Mouse (Mus musculus): ENCODE measurements at regions not wholly inside any gene's neighbourhood (a gene's known extent, or its start where the extent isn't known, plus 50 kb on each side); places are given as distances from the start of the nearest gene placed in this dataset.
A peak's percentile ranks its signal among the peaks of the same experiment; 100 is the strongest.

DNA sequence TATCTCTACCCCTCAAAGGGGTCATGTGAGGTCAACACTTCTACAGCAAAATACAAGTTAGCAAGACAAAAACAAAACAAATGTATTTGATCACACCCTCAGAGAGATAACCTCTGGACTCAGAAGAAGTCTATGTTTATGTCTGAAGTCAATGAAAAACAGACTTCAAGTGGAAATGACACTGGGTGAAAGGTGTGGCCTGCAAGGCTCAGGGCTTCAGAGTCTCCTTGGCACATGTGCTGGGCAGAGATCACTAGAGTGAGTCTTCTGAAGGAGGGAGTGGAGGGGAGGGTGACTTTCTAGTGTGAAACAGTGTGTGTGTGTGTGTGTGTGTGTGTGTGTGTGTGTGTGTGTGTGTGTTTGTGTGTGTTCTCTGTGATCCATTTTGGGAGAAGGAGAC is 68.2 kb downstream of the Il12a start:
- ATAC-seq (replicated peaks; ENCODE audit: poor library complexity): peak; percentile 47

DNA sequence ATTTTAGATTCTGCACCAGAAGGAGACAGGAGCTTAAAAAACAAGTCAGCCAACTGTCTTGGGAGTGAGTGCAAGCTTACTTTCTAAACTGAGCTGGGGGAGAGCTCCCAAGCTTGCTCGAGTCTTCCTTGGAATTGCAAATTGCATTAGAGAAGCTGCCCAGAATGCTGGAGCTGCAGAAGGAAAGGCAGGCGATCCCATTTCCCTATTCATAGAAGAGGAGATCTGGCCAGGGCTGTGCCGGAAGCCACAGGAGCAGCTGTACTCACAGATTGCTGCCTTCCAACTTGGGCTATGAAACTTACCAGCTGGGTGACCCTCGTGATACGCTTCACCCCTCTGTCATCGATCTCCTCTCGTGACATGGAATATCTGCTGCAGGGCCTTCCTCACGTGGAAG is 68.9 kb downstream of the Il12a start:
- peak; percentile 85 for ATAC-seq (replicated peaks; ENCODE audit: poor library complexity)

DNA sequence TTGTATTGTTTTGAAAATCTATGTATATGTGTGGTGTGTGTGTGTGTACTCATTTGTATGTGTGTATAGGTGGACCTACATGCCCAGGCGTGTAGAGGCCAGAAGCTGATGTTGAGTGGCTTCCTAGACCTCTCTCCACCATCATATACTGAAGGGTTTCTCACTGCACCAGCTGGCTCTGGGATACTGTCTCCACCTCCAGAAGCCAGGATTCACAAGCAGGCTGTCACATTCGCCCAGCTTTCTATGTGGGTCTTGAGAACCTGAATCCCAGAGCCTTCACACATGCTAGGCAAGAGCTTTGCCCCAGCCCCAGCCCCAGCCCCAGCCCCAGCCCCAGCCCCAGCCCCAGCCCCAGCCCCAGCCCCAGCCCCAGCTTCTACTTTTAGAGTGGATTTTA is 70.4 kb downstream of the Il12a start:
- no peak for ATAC-seq (replicated peaks; ENCODE audit: poor library complexity)

DNA sequence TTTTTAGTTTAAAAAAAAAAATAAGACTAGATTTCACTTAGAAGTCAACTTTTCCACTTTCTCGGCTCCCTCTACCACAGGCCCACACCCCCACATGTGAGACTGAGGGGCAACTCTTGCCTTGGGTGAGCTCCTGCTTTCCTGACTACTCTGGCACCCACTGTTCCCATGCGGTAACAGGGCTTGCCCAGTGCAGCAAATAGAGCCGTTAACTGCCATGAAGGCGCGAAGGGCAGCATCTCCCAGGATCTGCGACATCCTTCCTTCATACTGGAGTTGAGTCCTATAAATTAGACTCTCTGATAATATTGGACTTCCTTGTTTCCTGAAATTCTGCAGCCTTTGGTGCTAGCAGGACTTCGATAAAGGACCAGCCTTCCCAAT is 70.8 kb downstream of the Il12a start:
- ATAC-seq (replicated peaks; ENCODE audit: poor library complexity): no peak

DNA sequence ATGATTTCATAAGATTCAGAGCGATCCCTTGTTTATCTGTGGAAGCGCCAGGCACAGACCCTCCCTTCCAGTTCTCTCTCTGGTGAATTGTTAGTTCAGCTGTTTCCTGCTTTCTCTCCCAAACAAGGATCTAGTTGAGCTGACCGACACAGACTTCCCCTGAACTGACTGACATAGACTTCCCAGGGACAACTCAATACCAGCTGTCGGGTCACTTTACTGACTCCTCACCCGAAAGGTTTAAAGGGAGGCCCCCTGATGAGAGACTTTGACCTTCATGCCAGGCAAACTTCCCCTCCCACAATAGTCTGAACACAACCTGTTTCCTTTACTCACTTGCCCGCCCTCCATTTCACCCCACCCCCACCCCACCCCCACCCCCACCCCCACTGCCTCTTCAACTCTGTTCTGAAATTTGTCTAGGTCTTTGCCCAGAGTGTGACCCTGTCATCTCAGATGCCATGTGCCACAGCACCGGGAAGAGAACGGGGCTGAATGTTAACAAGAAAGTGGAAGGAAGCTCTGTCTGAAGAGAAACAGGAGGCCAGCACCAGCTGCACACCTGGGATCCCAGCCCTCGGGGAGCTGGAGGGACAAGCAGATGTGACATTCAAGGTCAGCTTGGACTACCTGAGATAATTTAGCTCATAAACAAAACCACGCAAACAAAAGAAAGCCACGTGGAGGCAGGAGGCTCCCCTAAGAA is 71.3 kb downstream of the Il12a start:
- ATAC-seq (replicated peaks; ENCODE audit: poor library complexity): no peak

DNA sequence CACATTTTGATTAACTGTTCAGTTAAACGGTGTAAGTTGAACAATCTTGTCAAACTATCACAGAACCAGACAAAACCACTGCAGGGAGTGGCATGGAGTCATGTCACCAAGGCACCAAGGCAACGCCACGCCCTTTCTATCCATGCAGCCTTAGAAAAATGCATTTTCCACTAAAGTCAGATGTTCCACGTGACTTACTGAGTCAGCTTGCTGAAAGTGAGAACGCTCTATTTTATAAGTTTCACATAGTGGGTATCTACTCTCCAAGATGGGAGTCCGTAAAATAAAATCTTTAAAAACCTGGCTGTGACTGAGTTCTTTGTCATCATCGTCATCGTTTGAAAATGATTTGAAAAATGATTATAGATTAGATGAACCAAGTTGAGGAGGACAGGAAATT is 72.5 kb downstream of the Il12a start:
- no peak for ATAC-seq (replicated peaks; ENCODE audit: poor library complexity)

DNA sequence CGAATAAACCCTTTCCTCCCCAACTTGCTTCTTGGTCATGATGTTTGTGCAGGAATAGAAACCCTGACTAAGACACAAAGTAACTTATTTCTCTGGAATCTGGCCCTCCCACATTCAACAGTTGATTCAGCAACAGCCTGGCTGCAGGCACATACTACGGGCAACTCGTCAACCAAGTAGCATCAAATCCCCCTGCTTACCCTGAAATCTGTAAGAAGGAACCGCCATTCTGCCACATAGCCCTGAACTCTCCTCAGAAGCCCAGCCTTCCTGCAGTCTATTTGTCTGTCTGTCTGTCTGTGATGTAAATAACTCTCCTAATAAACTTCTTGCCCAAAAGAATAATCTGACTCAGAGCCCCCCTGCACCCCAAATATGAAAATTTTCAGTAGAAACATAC is 73.9 kb downstream of the Il12a start:
- no peak for ATAC-seq (replicated peaks; ENCODE audit: poor library complexity)

DNA sequence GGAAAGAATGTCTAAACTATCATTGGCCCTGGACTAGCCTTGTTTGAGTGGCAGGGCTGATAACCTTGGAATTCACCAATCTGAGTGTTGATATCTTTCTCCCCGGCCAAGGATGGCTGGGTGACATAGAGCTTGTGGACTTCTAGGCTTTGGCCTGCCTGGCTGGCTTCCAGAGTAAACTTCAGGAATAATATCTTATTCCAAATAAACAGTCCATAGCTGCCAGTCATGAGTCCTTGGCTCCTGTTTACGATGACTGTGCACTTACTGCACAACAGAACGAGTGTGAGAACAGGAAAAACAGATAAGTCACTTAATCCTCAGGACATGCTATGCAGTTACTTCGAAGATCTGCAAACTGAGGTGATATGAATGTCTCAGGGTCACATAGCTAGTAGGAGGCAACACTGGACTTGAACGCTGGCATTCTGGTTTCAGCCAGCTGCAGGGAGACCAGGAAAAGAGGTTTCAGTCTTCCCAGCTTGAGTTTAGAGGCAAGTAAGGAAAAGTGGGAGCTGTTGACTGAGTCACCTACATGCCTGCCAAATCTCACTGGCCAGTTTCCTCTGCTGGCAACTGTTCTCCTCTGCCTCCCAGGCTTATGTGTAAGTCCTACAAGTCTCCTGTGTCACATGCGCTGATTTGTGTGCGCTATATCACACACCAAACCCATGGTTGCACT is 74.6 kb downstream of the Il12a start:
- ATAC-seq (replicated peaks; ENCODE audit: poor library complexity): peak; percentile 46; the same call in 1 of the 2 replicates

DNA sequence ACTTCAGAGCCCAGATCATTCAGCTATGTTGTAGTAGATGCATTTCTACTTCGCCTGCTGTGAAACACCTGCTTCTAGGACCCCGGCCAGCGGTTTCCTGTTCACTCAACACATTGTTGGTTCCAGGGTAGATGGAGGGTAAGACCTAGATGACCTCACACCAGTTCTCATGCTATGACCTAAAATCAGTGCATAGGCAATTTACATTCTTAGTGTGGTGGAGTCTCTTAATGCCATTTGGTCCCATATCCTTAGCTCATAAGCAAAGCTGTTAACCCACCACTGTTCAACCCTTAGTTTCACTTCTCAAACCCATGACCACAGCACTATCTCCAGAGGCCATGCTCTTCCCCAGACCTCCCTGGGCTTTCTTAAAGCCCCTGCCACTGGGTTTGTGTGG is 81.1 kb downstream of the Il12a start:
- peak; percentile 95 for ATAC-seq (replicated peaks; ENCODE audit: poor library complexity)

DNA sequence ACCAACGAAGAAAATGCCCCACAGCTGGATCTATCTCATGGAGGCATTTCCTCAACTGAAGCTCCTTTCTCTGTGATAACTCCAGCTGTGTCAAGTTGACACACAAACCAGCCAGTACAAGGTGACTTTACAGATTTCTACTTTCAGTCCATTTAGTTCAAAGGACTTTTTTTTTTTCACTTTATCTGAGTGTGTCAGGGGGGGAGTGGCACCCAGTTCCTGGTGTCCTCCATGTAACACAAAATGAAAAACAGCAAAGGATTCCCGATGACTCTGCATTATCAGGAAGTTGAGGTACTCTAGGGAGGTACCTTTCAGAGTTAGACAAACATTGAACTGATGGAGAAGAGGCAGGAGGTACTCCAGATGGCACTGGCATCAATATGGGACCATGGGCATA is 87.4 kb downstream of the Il12a start:
- ATAC-seq (replicated peaks; ENCODE audit: poor library complexity): peak; percentile 55

DNA sequence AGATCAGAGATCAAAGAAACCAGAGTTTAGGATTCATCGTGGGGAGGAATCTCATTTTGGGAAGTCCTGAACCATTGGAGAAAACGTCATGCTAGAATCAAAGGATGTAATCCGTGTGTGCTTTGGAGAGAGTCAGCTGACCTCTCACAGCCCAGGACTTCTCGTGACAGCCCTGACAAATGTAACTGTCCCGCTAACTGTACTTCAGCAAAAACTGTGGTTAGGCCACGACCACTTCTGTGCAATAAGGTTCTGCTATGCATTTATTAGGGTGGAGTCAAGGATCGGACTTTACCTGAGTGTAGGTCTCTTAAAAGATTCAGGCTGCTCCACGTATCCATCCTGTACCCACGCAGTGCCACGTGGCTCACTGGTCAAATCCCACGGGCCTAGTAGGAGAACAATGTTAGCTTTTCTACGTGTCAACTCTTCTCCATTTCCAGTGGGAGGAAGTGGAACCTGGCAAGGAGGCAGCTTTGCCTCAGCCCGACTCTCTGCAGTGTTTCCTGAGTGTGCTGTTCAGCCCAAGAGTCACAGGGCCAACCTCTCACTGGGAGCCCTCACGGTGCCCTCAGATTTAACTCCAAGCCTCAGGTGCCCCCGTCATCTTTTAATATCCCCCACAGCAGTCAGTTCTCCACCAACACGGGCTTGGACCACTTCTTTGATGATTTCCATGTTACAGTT is 88.1 kb downstream of the Il12a start:
- ATAC-seq (replicated peaks; ENCODE audit: poor library complexity): peak; percentile 80

DNA sequence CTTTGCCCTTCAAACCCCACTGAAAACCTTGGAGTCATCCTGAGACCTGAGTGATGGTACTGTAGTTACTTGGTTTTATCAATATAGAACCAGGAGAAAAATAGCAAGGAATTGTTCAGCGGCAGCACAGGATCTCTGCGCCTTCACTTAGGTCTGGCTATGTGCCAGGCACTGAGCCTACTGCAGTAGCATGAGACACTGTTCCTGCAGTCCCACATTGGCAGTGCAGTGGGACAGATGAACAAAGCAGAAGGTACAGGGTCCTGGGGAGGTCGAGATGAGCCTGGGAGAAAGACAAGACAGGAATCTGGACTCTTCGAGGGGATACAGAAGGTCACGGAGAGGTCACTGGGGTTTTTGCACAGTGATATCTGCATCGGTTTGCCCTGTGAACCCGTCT is 88.5 kb upstream of the 1110032F04Rik start:
- no peak for ATAC-seq (replicated peaks; ENCODE audit: poor library complexity)

DNA sequence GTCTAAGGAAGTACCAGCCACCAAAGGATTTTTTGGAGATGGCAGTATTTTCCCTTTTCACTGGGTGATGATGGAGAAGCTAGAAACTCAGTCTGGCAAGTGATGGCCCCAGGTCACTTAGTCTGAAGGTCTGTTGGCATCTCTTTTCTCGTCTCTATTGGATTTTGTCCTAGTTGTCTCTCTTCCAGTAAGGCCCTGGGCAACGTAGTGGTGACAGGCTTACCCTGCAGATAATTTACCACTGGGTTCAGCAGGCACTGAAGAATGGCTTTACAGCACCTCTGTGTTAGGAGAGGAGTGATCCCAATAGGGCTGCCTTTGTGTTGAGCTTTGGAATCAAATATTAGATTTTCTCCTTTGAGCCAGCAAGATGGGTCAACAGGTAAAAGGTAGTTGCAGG is 87.9 kb upstream of the 1110032F04Rik start:
- no peak for ATAC-seq (replicated peaks; ENCODE audit: poor library complexity)

DNA sequence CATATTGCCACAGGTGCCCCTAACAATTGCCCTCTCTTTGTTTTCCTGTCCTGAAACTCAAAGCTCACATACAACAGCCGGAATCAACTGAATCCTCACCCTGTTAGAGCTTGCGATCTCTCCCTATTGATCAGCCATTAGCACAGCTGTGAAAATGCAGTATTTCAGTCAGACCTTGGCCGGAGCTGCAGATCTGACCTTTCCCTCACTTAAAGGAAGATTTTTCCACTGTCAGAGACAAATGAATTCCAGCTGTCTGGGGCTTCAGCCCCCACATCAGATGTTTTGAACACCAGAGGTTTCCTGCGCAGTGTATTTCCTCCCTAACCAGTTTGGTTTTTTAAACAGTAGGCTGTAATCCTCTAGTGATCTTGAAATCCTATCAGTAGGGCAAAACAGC is 87.0 kb upstream of the 1110032F04Rik start:
- ATAC-seq (replicated peaks; ENCODE audit: poor library complexity): no peak

DNA sequence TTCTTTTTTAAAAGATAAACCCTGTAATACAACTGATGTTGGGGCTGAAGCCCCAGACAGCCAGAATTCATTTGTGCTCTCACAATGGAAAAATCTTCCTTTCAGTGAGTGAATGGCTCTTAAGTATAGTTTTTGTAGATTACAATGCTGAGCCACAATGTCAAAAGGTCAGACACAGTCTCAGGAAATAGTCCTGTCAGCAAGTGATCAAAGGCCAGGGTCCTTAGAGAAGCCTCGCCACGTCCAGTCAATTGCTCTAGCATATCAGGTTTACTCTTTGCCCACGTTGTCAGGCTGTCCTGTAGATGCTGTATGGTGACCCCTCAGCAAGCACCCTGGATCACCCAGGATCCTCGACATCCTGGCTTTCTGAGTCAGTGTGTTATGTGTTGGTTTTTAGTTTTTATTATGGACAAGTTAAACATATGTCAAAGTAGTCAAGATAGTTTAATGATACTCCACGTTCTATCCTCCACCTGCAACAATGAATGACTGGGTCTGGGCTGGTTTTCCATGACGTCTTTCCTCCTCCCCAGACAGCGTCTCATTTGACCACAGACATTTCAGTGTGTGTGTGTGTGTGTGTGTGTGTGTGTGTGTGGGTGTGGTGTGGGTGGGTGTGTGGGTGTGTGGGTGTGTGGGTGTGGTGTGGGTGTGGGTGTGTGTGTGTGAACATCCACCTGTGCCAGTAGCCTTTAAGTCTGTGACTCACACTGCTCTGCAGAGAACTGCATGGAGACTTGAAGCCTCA is 85.5 kb upstream of the 1110032F04Rik start:
- ATAC-seq (replicated peaks; ENCODE audit: poor library complexity): no peak

DNA sequence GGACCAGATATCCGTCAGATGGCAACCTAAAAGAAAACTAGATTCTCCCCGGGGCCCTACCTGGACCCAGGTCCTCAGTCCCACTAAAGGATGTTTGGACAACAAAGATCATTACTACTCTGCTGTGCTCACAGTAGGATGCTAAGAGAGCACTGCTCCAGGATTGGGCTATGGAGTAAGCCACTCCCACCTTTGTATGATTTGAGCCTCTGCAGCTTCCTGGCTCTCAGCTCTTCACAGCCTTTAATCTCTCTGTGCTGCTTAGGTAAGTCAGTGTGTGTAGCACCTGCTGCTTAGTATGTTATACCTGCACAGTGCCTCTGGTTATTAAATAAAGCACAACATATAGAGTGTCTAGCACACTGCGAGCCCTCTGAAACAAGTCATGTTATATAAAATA is 82.6 kb upstream of the 1110032F04Rik start:
- ATAC-seq (replicated peaks; ENCODE audit: poor library complexity): no peak

DNA sequence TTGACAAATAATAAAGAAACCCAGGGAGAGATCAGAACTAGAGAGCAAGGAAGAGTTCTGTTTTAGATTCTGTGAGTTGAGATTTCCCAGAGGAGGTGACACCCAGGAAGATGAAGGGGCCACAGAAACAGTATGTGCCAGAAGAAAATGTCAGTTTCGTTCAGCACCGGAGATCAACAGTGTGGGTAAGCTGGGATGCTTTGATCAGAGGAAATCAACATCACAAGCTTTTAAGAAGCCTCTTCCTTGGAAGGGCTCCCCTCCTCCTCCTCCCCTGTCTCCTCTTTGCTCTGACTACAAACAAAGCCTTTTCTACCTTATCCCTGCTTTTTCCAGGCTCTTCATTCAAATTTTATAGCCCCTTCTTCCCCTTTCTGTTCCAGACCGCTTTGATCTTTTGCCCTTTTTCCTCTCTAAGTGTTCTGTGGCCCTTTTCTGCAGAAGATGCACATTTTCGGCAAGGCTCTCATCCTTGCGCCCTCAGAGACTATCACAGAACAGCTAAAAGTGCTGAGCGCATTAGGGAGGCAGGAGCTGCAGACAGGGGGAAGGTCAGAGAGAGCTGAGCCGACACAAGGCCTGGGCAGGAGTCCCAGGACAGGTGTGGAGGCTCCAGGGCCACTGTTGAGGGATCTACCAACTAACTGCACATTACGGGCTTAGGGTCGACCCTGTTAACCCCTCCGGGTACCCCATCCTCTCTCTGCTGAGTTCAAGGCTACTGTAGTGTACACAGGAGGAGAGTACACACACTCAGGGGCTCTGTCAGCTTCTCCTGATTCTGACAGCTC is 81.8 kb upstream of the 1110032F04Rik start:
- ATAC-seq (replicated peaks; ENCODE audit: poor library complexity): no peak

DNA sequence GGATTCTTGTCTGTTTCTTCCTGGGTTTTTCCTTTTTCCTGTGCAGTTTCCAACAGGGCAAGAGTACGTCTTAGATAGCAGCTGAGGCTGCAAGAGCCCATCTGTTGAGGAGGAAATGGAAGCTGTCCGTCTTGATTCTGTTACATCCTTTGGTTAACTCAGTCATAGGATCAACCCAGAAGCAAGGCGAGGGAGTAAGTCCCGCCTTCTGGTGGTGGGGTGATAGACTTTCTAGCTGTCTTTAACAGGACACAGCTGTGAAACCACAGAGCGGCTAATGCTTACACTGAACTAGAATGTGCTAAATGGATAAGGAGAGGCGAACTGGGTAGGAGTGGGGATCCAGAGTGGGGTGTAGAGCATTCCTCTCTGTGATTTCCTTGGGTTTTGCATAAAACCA is 79.9 kb upstream of the 1110032F04Rik start:
- peak; percentile 87 for ATAC-seq (replicated peaks; ENCODE audit: poor library complexity)

DNA sequence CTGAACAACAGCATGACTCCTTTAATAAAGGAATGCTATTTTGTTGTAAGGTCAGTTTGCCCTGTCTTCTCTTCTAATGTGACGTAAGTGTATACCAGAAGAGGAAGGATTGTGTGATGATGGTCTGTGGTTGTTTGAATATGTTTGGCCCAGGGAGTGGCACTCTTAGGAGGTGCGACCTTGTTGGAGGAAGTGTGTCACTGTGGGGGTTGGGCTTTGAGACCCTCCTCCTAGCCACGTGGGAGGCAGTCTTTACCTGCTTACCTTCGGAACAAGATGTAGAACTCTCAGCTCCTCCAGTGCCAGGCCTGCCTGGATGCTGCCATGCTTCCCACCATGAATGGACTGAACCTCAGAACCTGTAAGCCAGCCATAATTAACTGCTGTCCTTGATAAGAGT is 78.9 kb upstream of the 1110032F04Rik start:
- no peak for ATAC-seq (replicated peaks; ENCODE audit: poor library complexity)

DNA sequence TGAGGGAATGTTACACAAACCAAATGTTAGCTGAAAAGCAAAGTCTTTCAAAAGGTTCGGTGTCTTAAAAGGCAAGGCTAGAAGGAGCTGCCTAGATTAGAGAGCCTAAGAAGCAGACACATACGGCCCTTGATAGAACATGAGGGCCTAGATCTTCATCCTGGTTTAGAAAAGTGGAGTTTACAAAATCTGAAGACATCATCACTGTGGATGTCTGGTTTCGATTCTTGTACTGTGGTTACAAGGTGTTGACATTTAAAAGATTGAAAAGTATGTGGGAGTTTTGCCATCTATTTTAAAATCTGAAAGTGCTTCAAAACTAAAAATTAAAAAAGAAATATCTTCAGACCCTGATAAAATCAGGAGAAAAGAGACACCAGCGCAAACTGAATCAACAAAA is 76.5 kb upstream of the 1110032F04Rik start:
- no peak for ATAC-seq (replicated peaks; ENCODE audit: poor library complexity)

DNA sequence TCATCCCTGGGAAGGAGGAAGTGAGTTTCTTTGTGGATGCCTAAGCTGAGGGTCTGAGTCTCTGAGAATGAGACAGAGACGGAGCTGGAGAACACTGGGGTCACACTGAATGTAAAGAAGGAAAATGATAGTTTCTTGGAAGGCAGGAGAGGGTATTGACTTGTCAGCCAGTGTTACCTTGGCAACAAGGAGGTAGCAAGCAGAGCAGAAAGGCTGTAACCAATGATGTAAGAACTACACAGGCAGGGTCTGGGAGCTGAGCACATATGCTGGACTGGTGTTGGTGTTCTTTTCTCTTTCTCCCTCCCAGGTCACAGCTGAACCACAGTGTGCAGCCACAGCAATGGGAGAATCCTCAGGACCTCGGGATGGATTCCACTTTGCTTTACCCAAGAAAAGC is 75.5 kb upstream of the 1110032F04Rik start:
- no peak for ATAC-seq (replicated peaks; ENCODE audit: poor library complexity)

Data from megakaryocyte progenitor cell, adult 5-6 weeks (primary cell).